21 mouse cellular contexts compared by ENCODE assay signal in genomic region chr4:105555941-105556340, GRCm38 (mm10).
A peak's percentile ranks its signal among the peaks of the same experiment; 100 is the strongest.
DNase-seq lines count a peak whose midpoint lies in the region; ATAC-seq lines count a peak whose summit lies in the region.
"Had no signal": no experiment of that assay in that cellular context is flagged by ENCODE, and none has a peak within 500 bp of the region (broad histone marks: within the 10 kb centered on the region; RNA-seq: fewer than 3 reads in every experiment).

No protein-coding gene starts in this region.

- H3K4me1 ChIP-seq in forebrain, embryonic 14.5 days (ENCODE audit: control insufficient read depth, insufficient read depth, low read length): no peaks in the 10 kb centered on the region
- no peaks in the 10 kb centered on the region for H3K4me1 ChIP-seq in forebrain, embryonic 12.5 days
- no peaks in the 10 kb centered on the region for H3K4me1 ChIP-seq in forebrain, embryonic 16.5 days (replicated peaks; ENCODE audit: control insufficient read depth, insufficient read depth, low read length)
- no peaks in the 10 kb centered on the region for H3K4me1 ChIP-seq in embryonic facial prominence, embryonic 10.5 days
- H3K4me1 ChIP-seq: stomach, embryonic 15.5 days had no signal

- H3K27ac ChIP-seq in forebrain, embryonic 14.5 days (ENCODE audit: low read depth, low read length): no peak overlapping the region
- no peak overlapping the region for H3K27ac ChIP-seq in forebrain, embryonic 12.5 days
- no peak overlapping the region for H3K27ac ChIP-seq in forebrain, embryonic 16.5 days (ENCODE audit: low read length)
- no peak overlapping the region for H3K27ac ChIP-seq in embryonic facial prominence, embryonic 10.5 days (replicated peaks)
- H3K27ac ChIP-seq: neural tube, embryonic 15.5 days; stomach, embryonic 15.5 days had no signal

- no peaks in the 10 kb centered on the region for H3K9me3 ChIP-seq in forebrain, embryonic 14.5 days (replicated peaks; ENCODE audit: control insufficient read depth, low read length)
- H3K9me3 ChIP-seq in forebrain, embryonic 12.5 days: no peaks in the 10 kb centered on the region
- no peaks in the 10 kb centered on the region for H3K9me3 ChIP-seq in forebrain, embryonic 16.5 days (ENCODE audit: control insufficient read depth, low read length)
- no peaks in the 10 kb centered on the region for H3K9me3 ChIP-seq in embryonic facial prominence, embryonic 10.5 days
- H3K9me3 ChIP-seq: neural tube, embryonic 15.5 days; stomach, embryonic 15.5 days had no signal

- peak; percentile 70 for DNase-seq in forebrain, embryonic 14.5 days (ENCODE audit: low spot score)
- peak; percentile 6 for DNase-seq in layer of hippocampus, adult 11-12 months (ENCODE audit: low spot score)
- no peak for DNase-seq in layer of hippocampus, postnatal 25 days (ENCODE audit: extremely low spot score in 1 of 2, low spot score in 1 of 2)
- peak; percentile 58 for DNase-seq in adipocyte (ENCODE audit: low spot score)
- DNase-seq in B cell, adult 2 months: no peak
- DNase-seq in embryonic facial prominence, embryonic 10.5 days (ENCODE audit: low spot score): no peak
- DNase-seq: adrenal gland, postnatal 10 days; cerebellum, adult 11 months; cerebellum, adult 9-11 months; heart, postnatal 4 days; lung, postnatal 4 days; right cerebral cortex, adult 18-20 months; right cerebral cortex, postnatal 4 days; thymus, adult 18-20 months; thymus, postnatal 36 days had no signal

- no peaks in the 10 kb centered on the region for H3K36me3 ChIP-seq in forebrain, embryonic 14.5 days (ENCODE audit: control insufficient read depth, insufficient read depth, low read length)
- H3K36me3 ChIP-seq in forebrain, embryonic 12.5 days (replicated peaks): no peaks in the 10 kb centered on the region
- no peaks in the 10 kb centered on the region for H3K36me3 ChIP-seq in forebrain, embryonic 16.5 days (ENCODE audit: control insufficient read depth, insufficient read depth)
- no peaks in the 10 kb centered on the region for H3K36me3 ChIP-seq in embryonic facial prominence, embryonic 10.5 days (replicated peaks)
- H3K36me3 ChIP-seq: G1E; neural tube, embryonic 15.5 days; stomach, embryonic 15.5 days had no signal

- no peaks in the 10 kb centered on the region for H3K27me3 ChIP-seq in forebrain, embryonic 14.5 days (replicated peaks; ENCODE audit: control insufficient read depth, insufficient read depth, low read length)
- H3K27me3 ChIP-seq in forebrain, embryonic 12.5 days: no peaks in the 10 kb centered on the region
- no peaks in the 10 kb centered on the region for H3K27me3 ChIP-seq in forebrain, embryonic 16.5 days (replicated peaks; ENCODE audit: control insufficient read depth, insufficient read depth, low read length)
- no peaks in the 10 kb centered on the region for H3K27me3 ChIP-seq in embryonic facial prominence, embryonic 10.5 days (replicated peaks; ENCODE audit: low read depth, poor library complexity, severe bottlenecking)
- H3K27me3 ChIP-seq: neural tube, embryonic 15.5 days; stomach, embryonic 15.5 days had no signal

- peak; percentile 42; the same call in 1 of the 2 replicates for ATAC-seq in forebrain, embryonic 14.5 days
- ATAC-seq in forebrain, embryonic 12.5 days (ENCODE audit: low FRiP score): no peak
- peak; percentile 74 for ATAC-seq in forebrain, embryonic 16.5 days
- ATAC-seq: intestine, postnatal 0 days had no signal

- H3K4me3 ChIP-seq in forebrain, embryonic 14.5 days (ENCODE audit: low read depth, low read length): no peak overlapping the region
- no peak overlapping the region for H3K4me3 ChIP-seq in forebrain, embryonic 12.5 days (replicated peaks)
- H3K4me3 ChIP-seq in forebrain, embryonic 16.5 days (replicated peaks; ENCODE audit: low read length): no peak overlapping the region
- H3K4me3 ChIP-seq in embryonic facial prominence, embryonic 10.5 days: no peak overlapping the region
- H3K4me3 ChIP-seq: neural tube, embryonic 15.5 days; stomach, embryonic 15.5 days had no signal

- WGBS in forebrain, embryonic 14.5 days: 74% methylated on average over 3 of the region's 3 CpGs
- WGBS in forebrain, embryonic 12.5 days: 92% methylated on average over 3 of the region's 3 CpGs
- 52% methylated on average over 3 of the region's 3 CpGs for whole genome bisulfite sequencing in forebrain, embryonic 16.5 days
- 95% methylated on average over 3 of the region's 3 CpGs for WGBS in embryonic facial prominence, embryonic 10.5 days

- H3K4me2 ChIP-seq in forebrain, embryonic 14.5 days (ENCODE audit: low read length): no peak overlapping the region
- H3K4me2 ChIP-seq in forebrain, embryonic 12.5 days: no peak overlapping the region
- no peak overlapping the region for H3K4me2 ChIP-seq in forebrain, embryonic 16.5 days (ENCODE audit: low read length)
- H3K4me2 ChIP-seq: neural tube, embryonic 15.5 days; stomach, embryonic 15.5 days had no signal

- no peak overlapping the region for H3K9ac ChIP-seq in forebrain, embryonic 14.5 days (ENCODE audit: low read length)
- no peak overlapping the region for H3K9ac ChIP-seq in forebrain, embryonic 12.5 days
- H3K9ac ChIP-seq in forebrain, embryonic 16.5 days (replicated peaks; ENCODE audit: low read depth, low read length): no peak overlapping the region
- H3K9ac ChIP-seq: neural tube, embryonic 15.5 days; stomach, embryonic 15.5 days had no signal

Comparison
In these comparisons a context has a peak if more than half of its experiments do, and no peak if none do; other contexts are left out.
1. DNase-seq: peak in forebrain, embryonic 14.5 days (single experiment), layer of hippocampus, adult 11-12 months (single experiment) and adipocyte (single experiment); none in layer of hippocampus, postnatal 25 days (0 of 2), B cell, adult 2 months (0 of 2) and embryonic facial prominence, embryonic 10.5 days (single experiment).